In genomic region chr5:97913901-97914300, GRCm38 (mm10) we compare ENCODE assay signal across 19 mouse cellular contexts.
DNase-seq lines count a peak whose midpoint lies in the region; ATAC-seq lines count a peak whose summit lies in the region.
"Had no signal": no experiment of that assay in that cellular context is flagged by ENCODE, and none has a peak within 500 bp of the region (broad histone marks: within the 10 kb centered on the region; RNA-seq: fewer than 3 reads in every experiment).

No protein-coding gene starts in this region.

- peaks cover 6% of the 10 kb centered on the region; the same call in 1 of the 2 replicates for H3K4me1 ChIP-seq in midbrain, embryonic 10.5 days
- H3K4me1 ChIP-seq in forebrain, embryonic 10.5 days = no peaks in the 10 kb centered on the region
- H3K4me1 ChIP-seq in forebrain, embryonic 16.5 days (replicated peaks; ENCODE audit: control insufficient read depth, insufficient read depth, low read length) = no peaks in the 10 kb centered on the region; the same call in 1 of the 2 replicates
- H3K4me1 ChIP-seq: forebrain, embryonic 13.5 days; liver, embryonic 12.5 days; stomach, embryonic 15.5 days had no signal

- no peak overlapping the region for H3K4me2 ChIP-seq in forebrain, embryonic 16.5 days (ENCODE audit: low read length)
- H3K4me2 ChIP-seq: forebrain, embryonic 13.5 days; liver, embryonic 12.5 days; lung, embryonic 14.5 days; stomach, embryonic 15.5 days had no signal

- no peaks in the 10 kb centered on the region for H3K9me3 ChIP-seq in midbrain, embryonic 10.5 days (replicated peaks)
- H3K9me3 ChIP-seq in forebrain, embryonic 10.5 days = no peaks in the 10 kb centered on the region
- no peaks in the 10 kb centered on the region for H3K9me3 ChIP-seq in forebrain, embryonic 16.5 days (ENCODE audit: control insufficient read depth, low read length)
- H3K9me3 ChIP-seq: forebrain, embryonic 13.5 days; liver, embryonic 12.5 days; stomach, embryonic 15.5 days had no signal

- peak overlapping the region; percentile 88 for H3K27ac ChIP-seq in macrophage
- no peak overlapping the region for H3K27ac ChIP-seq in midbrain, embryonic 10.5 days (replicated peaks)
- H3K27ac ChIP-seq in forebrain, embryonic 10.5 days = no peak overlapping the region
- H3K27ac ChIP-seq in forebrain, embryonic 16.5 days (ENCODE audit: low read length) = no peak overlapping the region
- H3K27ac ChIP-seq: forebrain, embryonic 13.5 days; hindbrain, postnatal 0 days; liver, embryonic 12.5 days; stomach, embryonic 15.5 days had no signal

- no peaks in the 10 kb centered on the region for H3K36me3 ChIP-seq in macrophage (ENCODE audit: inconsistent target)
- no peaks in the 10 kb centered on the region for H3K36me3 ChIP-seq in midbrain, embryonic 10.5 days
- H3K36me3 ChIP-seq in forebrain, embryonic 10.5 days (replicated peaks) = no peaks in the 10 kb centered on the region
- no peaks in the 10 kb centered on the region for H3K36me3 ChIP-seq in forebrain, embryonic 16.5 days (ENCODE audit: control insufficient read depth, insufficient read depth)
- H3K36me3 ChIP-seq: liver, embryonic 12.5 days; stomach, embryonic 15.5 days had no signal

- peak; percentile 95 for DNase-seq in heart, adult 11 months
- DNase-seq in heart, postnatal 36 days = no peak
- peak; percentile 87 for DNase-seq in 416B (ENCODE audit: low read depth)
- DNase-seq in Muller cell, postnatal 12 days (ENCODE audit: inconsistent ontology term) = peak; percentile 33
- no peak for DNase-seq in midbrain, embryonic 10.5 days (ENCODE audit: low spot score)
- no peak for DNase-seq in forebrain, embryonic 10.5 days (ENCODE audit: extremely low spot score, low spot score)
- DNase-seq: cerebellum, adult 11 months; cerebellum, postnatal 25 days; lung, embryonic 14.5 days; lung, postnatal 4 days; midbrain, embryonic 14.5 days; retina, postnatal 1 day had no signal

- intact Hi-C loops in heart, postnatal 36 days (cut with DNase I) = no loop called here

- no peak for ATAC-seq in forebrain, embryonic 16.5 days
- ATAC-seq: forebrain, embryonic 13.5 days; hindbrain, postnatal 0 days; liver, embryonic 12.5 days had no signal

- H3K4me3 ChIP-seq in macrophage (ENCODE audit: inconsistent target) = no peak overlapping the region
- H3K4me3 ChIP-seq in midbrain, embryonic 10.5 days = no peak overlapping the region
- H3K4me3 ChIP-seq in forebrain, embryonic 10.5 days = no peak overlapping the region
- H3K4me3 ChIP-seq in forebrain, embryonic 16.5 days (replicated peaks; ENCODE audit: low read length) = no peak overlapping the region
- H3K4me3 ChIP-seq: forebrain, embryonic 13.5 days; liver, embryonic 12.5 days; myocyte; stomach, embryonic 15.5 days had no signal

- no peak overlapping the region for H3K9ac ChIP-seq in forebrain, embryonic 16.5 days (replicated peaks; ENCODE audit: low read depth, low read length)
- H3K9ac ChIP-seq: forebrain, embryonic 13.5 days; liver, embryonic 12.5 days; lung, embryonic 14.5 days; stomach, embryonic 15.5 days had no signal

- H3K27me3 ChIP-seq in midbrain, embryonic 10.5 days (ENCODE audit: low read depth, poor library complexity, severe bottlenecking) = no peaks in the 10 kb centered on the region
- no peaks in the 10 kb centered on the region for H3K27me3 ChIP-seq in forebrain, embryonic 10.5 days (ENCODE audit: poor library complexity, severe bottlenecking)
- H3K27me3 ChIP-seq in forebrain, embryonic 16.5 days (replicated peaks; ENCODE audit: control insufficient read depth, insufficient read depth, low read length) = no peaks in the 10 kb centered on the region
- H3K27me3 ChIP-seq: forebrain, embryonic 13.5 days; liver, embryonic 12.5 days; stomach, embryonic 15.5 days had no signal

- H3K79me2 ChIP-seq in macrophage (ENCODE audit: inconsistent target) = no peaks in the 10 kb centered on the region

- 52% methylated on average over 6 of the region's 6 CpGs for WGBS in macrophage (ENCODE audit: missing documents)
- WGBS in midbrain, embryonic 10.5 days = 94% methylated on average over 6 of the region's 6 CpGs
- 96% methylated on average over 6 of the region's 6 CpGs for WGBS in forebrain, embryonic 10.5 days
- 92% methylated on average over 6 of the region's 6 CpGs for WGBS in forebrain, embryonic 16.5 days

Comparison
In these comparisons a context has a peak if more than half of its experiments do, and no peak if none do; other contexts are left out.
1. DNase-seq: peak in heart, adult 11 months (single experiment), 416B (single experiment) and Muller cell, postnatal 12 days (single experiment); none in heart, postnatal 36 days (0 of 2), midbrain, embryonic 10.5 days (single experiment) and forebrain, embryonic 10.5 days (single experiment).